Mouse (Mus musculus): ENCODE measurements at regions not wholly inside any gene's neighbourhood (a gene's known extent, or its start where the extent isn't known, plus 50 kb on each side); places are given as distances from the start of the nearest gene placed in this dataset.

GRCm38 (mm10) chr4:56483708-56484107 is 256.2 kb upstream of the Gm26657 start:
- peak; percentile 40 for DNase-seq (ENCODE audit: inconsistent ontology term)

GRCm38 (mm10) chr4:56456788-56457187 is 283.1 kb upstream of the Gm26657 start:
- DNase-seq (ENCODE audit: inconsistent ontology term), result no peak

DNA sequence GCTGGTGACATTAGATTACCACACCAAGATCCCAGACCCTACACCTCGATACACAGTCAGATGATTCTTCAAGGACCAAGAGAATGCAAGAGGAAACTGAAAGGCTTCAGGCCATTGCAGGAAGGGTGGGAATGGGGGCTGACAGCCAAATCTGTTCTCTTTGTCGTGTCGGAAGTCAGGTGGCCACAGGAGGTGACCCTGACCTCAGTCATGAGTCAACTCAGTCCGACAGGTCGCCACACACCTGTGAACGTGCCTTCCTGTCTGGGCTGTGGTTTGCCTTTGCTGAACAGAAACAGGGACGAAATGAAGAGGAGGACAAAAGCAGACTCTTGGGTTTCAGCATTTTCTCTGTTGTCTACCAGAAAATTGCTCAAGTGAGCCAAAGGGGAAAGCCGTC is 318.3 kb upstream of the Gm26657 start:
- no peak for DNase-seq (ENCODE audit: inconsistent ontology term)

- DNase-seq (ENCODE audit: inconsistent ontology term), result peak; percentile 14
Measured at GRCm38 (mm10) chr4:56419122-56419913, 320.6 kb upstream of the Gm26657 start.

DNA sequence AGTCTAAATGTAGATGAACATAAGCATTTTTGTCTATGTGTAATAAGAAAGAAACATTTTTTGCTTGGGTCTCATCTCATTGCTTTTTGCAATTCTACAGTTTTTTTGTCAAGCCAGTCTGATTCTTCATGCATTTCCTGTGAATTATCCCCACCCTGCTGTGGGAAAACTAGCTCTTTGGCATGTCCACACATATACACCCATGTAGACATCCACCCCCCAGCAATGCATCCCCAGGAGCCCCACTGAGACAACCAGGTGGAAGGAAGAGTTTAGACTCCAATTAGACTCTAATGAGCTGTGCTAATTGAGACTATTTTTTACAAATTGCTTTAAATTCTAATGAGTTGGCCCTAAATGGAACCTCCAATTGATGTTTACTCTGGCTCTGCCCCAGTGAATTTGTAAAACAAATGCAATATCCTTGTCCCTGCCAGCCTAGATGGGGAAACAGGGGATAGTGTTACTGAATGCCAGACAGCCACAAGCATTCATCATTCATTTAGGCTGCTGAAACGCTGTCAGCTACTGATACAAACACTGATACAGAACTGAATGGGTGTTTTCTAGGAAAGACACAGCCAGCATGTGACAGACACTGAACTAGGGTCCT is 328.7 kb upstream of the Gm26657 start:
- peak; percentile 91 for DNase-seq (ENCODE audit: inconsistent ontology term)

DNA sequence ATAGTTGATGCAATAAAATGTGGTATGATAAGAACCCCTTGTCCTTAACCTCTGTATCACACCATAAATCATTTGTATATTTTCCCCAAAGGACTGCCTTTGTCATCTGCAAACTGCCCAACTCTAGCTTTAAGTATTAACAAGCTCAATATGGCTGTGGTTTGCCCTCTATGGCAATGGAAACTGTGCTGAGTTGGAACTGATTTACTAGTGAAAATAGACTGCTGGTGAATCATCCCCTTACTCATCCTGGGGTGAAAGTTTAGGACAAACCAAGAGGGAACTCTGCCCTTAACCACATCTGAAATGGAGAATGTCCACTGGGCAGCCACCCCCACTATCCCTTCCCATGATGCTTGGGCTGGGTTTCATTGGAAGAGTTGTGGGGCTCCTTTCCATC is 346.1 kb upstream of the Gm26657 start:
- peak; percentile 84 for DNase-seq (ENCODE audit: inconsistent ontology term)

GRCm38 (mm10) chr4:56387051-56387450 is 352.8 kb upstream of the Gm26657 start:
- peak; percentile 78 for DNase-seq (ENCODE audit: inconsistent ontology term)

DNA sequence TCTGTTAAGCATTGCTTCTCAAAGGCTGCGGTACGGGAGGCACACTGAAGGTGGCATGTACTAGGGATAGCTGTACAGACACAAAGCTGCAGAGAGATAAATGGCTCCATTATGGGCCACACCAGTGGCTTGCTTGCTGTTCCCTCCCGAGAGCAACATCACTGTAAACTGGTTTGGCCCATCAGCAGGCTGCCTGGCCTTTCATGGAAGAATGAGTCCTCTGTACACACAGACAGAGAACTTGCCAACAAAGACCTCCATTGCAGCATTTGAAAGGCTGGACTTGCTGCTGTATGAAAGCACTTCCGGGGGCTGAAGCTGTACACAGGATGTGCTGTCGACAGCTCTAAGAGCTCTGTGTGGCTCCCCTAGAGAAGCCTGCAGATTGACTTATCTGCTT is 364.1 kb upstream of the Gm26657 start:
- DNase-seq (ENCODE audit: inconsistent ontology term), result peak; percentile 10

- DNase-seq (ENCODE audit: inconsistent ontology term), result no peak
Measured at GRCm38 (mm10) chr4:56374466-56374865, 365.4 kb upstream of the Gm26657 start.

DNA sequence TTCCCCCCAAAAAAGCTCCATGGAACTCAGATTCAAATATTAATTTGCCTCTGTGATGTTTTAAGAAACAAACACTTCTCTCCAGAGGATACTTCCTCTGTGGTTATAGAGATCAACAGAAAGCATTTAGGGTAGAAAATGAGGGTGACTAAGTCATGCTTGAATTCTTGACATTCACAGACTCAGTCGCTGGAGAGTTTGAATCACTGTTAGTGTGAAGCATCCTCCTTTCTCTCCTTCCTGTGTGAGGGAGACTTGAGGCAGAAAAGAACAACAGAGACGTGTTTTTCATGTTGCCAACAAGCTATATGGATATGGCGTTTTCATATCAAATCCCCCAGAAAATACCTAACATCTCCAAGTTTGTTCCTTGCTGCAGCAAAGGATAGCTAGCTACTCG is 366.1 kb upstream of the Gm26657 start:
- peak; percentile 85 for DNase-seq (ENCODE audit: inconsistent ontology term)

DNA sequence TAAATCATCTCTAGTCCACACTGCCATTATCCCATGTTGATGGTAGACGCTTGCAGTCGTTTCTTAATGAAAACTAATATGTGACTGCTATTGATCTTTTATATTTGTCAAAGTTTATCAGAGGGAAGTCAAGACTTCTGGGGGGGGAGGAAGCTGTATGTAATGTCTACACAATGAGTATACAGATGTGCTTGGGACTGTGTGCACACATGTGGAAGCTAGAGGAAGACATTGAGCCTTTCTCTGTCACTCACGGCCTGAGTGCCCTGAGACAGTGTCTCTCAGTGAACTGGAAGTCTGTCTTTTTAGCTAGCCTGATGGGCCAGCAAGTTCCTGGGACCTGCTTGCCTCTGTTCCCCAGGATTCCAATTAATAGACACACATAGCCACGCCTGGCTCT is 366.7 kb upstream of the Gm26657 start:
- DNase-seq (ENCODE audit: inconsistent ontology term), result no peak

DNA sequence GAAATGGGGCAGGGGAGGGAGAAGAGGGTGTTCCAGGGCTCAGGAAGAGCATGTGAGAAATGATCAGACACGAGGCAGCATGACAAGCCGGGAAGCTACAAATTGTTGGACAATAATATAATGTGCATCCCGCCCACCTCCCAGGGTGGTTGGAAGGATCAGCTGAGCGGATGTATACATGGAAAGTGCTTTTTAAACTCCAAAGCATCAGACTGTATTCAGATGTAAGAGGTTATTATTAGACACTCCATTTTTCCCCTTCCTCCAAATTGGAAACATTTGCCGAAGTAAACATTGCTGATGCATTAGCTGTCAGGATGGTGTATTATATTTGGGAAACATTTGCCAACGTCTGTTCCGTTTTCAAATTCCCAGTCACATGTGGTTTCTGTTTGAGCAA is 367.2 kb upstream of the Gm26657 start:
- DNase-seq (ENCODE audit: inconsistent ontology term), result peak; percentile 46

- DNase-seq (ENCODE audit: inconsistent ontology term), result peak; percentile 4
Measured at GRCm38 (mm10) chr4:56364594-56364993, 375.3 kb upstream of the Gm26657 start.

GRCm38 (mm10) chr4:56362121-56362520 is 377.7 kb upstream of the Gm26657 start:
- DNase-seq (ENCODE audit: inconsistent ontology term), result peak; percentile 18

DNA sequence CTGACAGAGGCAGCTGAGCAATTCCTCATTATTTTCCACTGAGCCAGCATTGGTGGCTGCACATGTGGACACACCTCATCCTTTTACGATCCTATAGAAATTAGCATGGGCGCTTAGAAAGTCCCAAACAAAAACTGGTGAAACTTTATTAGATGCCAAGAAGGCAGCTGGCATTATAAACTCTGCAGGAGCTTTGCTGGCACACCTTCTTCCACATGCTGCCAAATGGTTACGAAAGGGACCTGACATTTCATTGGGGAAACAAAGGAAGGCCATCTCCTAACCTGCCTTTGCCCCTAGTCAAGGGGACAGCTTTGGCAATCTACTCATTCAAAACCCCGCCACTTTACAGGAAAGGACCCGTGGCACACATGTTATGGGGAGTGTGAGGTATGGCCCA is 390.7 kb upstream of the Gm26657 start:
- no peak for DNase-seq (ENCODE audit: inconsistent ontology term)

- no peak for DNase-seq (ENCODE audit: inconsistent ontology term)
Measured at GRCm38 (mm10) chr4:56325156-56325555, 414.7 kb upstream of the Gm26657 start.

- no peak for DNase-seq (ENCODE audit: inconsistent ontology term)
Measured at GRCm38 (mm10) chr4:56319134-56319533, 420.7 kb upstream of the Gm26657 start.

DNA sequence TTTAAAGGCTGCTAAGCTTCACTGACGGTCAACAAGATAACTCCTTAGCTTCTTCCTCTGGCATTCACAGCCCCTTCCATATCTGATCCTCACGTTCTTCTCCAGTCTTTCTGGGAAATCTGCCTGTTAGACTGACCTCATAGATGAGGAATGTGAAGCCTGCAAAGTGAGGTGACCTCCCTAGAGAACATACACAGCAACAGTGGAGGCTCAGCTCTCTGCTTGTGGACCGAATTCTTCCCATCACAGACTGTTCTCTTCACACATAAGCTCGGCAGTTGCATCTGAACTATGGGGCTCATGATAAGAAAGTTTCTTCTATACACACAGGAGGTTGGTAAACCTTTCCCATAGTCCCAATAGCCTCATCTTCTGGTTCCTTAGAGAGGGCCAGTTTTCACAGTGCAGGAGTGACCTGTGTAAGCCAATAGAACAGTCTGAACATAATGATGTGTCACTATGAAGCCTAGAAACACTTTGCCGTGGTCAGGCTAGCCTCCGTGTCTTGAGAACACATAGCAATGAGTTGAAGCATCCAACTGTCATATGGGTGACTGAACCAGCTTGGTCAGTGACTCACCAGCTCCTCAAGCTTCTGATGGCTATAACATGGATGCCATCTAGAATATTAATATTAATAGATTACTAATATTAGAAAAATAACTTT is 434.1 kb upstream of the Gm26657 start:
- peak; percentile 84 for DNase-seq (ENCODE audit: inconsistent ontology term)

DNA sequence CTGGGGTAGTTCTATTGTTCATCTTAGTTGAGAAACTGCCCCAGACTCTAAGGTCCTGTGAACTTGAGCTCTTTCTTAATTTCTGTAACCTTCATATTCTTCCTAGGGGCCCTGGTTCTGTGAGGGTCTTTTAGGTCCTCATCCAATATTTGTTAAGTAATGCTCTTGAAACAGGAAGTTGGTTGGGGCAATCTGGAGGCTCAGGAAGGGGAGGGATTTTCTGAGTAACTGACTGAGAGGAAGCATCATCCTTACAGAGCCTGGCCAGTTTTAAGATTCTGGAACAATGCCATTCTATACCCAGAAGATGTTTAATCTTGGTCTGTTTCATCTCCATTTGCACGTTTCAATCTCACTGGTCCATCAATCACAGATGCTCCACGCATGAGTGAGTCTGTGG is 435.6 kb upstream of the Gm26657 start:
- no peak for DNase-seq (ENCODE audit: inconsistent ontology term)

DNA sequence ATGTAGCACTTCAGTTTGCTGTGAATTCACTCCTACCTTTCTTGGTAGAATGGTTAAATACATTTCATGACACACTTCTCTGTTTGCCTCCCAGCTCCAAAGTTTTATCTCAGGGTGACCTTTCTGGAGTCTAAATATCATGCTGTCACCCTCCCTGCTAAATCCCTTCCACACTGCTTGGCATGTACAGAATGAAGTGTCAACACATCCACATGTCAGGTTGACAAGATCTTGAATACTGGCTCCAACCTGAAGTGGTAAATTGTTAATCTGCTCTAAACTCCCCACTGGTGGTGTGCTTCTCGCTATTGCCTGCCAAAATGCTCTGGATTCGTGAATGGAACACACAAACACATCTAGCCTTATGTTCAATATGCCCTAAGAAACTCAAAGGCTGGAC is 451.9 kb upstream of the Gm26657 start:
- no peak for DNase-seq (ENCODE audit: inconsistent ontology term)

GRCm38 (mm10) chr4:56284490-56284889 is 455.4 kb upstream of the Gm26657 start:
- no peak for DNase-seq (ENCODE audit: inconsistent ontology term)

GRCm38 (mm10) chr4:56275836-56276235 is 464.0 kb upstream of the Gm26657 start:
- DNase-seq (ENCODE audit: inconsistent ontology term), result no peak

- DNase-seq (ENCODE audit: inconsistent ontology term), result no peak
Measured at GRCm38 (mm10) chr4:56271390-56271789, 468.5 kb upstream of the Gm26657 start.
